Mouse (Mus musculus) adipocyte (in vitro differentiated cells): ENCODE measurements around the gene Crabp2.

ENCODE experiments used
- DNase-seq: peaks from one replicate; pipeline ENCODE4 v3.0.0-alpha.2; 2016; ENCODE audit warnings: low spot score

Gene Crabp2

DNA sequence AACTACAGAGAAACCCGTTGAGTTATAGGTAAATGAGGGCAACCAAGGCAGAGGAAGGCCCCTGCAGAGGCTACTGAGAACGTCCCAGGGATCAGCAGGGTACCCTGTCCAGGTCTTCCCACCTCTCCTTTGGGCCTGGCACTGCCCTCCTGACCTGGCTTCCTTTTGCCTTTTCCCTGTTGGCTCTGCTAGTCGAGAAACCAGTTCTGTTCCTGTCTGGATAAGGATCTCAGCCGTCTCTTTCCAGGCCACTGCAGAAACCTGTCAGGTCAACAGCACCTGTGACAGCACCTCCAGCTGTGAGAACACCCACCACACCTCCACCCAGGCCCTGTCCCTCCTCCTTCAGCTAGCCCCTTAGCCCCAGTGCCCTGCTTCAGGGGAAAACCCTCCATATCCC is 10.0 kb downstream of the Crabp2 start:
- no peak for DNase-seq

- no peak for DNase-seq
Measured at GRCm38 (mm10) chr3:87958967-87959366, 10.5 kb downstream of the Crabp2 start.

- no peak for DNase-seq
Measured at GRCm38 (mm10) chr3:87959371-87959770, 10.9 kb downstream of the Crabp2 start.

DNA sequence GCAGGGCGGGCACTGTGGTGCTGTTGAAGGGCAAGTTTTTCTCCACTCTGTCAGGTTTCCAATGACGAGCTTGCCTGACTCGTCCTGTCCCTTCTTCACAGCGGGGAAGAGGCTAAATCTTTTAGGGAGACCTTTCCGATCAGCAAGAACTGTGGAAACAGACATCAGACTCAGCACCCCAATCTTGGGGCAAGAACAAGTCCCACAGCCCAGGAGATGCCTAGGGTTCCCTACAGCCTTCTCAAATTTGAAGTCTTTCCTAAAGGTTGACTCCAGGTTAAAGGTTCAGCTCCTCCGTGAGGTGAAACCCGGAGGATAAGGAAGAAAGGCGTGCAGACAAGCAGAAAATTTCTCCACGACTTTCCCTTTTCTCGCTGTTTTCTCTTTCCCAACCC is 11.7 kb downstream of the Crabp2 start:
- DNase-seq: no peak

DNA sequence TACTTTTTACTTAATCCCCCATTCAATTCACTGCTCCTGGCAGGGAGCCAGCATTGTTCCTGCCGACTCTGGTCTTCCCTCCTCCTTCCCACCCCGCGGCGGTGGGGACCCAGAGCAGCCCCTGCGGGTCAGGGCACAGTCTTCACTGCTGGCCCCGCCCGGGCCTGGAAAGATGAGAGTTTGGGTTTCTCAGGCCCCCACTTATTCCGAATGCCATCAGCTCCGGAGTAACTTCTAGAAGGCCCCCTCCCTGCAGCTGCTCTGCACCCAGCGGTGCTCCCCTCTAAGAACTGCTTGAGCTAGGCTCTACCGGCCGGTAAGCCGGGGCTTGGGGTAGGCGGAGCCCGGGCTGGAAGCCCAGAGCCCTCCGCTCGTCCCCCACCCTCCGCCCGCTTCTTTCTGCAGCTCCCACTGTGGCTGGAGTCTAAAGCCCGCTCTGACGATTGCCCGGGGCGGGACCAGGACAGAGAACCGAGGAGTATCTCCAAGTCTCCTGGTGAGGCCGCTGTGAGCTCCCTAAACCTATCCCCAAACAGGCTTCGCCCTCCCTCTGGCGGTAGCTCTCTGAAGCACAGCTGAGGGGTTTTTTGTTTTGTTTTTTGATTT is 12.2 kb downstream of the Crabp2 start:
- DNase-seq: peak; percentile 91

DNA sequence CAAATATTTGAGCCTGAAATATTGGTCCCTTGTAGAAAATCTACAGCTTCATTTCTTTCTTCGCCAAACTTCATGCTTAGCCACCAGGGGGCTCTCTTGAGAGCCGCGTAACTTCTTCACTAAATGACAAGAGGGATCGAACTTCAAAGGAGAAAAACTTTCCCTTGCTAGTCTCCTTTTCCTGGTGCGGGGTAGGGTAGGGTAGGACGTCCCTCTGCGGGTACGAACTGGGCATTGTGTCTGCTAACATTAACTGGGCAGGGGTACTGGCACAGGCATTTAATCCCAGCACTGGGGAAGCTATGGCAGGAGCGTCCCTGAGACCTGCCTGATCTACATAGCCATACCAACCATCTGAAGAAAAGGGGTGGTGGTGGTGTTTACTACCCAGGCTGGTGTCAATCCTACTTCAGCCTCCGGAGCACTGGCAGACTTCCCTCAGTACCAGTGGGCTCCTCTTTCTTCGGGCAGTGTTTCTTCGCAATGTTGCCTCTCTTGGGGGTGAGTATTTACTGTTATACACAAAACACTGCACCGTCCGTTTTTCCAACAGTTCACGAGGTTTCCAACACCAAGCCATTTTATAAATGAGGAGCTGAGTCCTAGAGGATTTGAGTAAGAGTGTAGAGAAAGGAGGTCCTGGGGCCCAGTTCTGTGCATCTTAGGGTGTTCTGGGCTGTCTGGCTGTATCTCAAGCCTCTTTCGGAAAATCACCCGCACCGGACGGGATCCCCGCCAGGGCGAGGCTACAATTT is 21.9 kb downstream of the Crabp2 start:
- peak; percentile 76 for DNase-seq

DNA sequence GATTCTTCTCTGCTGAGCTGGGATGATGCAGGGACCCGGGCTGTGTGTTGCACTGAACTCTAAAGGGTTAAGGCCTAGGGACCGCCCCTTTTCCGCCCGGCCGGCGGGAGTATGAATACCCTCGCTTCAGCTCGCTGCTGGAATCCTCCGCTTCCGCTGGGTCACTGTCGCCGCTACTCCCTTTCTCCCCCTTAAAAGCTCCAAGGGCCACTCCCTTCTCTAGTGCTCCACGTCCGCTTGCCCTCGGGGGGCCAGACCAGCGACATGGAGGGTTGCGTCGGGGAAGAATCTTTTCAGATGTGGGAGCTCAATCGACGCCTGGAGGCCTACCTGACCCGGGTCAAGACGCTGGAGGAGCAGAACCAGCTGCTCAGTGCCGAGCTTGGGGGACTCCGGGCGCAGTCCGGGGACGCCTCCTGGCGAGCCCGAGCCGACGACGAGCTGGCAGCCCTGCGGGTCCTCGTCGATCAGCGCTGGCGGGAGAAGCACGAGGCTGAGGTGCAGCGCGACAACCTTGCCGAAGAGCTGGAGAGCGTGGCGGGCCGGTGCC is 22.5 kb downstream of the Crabp2 start, which contains the start of gene Nes:
TSS of gene Nes (plus strand) at position 140 of the 550 bp plus-strand sequence.
- DNase-seq: no peak

DNA sequence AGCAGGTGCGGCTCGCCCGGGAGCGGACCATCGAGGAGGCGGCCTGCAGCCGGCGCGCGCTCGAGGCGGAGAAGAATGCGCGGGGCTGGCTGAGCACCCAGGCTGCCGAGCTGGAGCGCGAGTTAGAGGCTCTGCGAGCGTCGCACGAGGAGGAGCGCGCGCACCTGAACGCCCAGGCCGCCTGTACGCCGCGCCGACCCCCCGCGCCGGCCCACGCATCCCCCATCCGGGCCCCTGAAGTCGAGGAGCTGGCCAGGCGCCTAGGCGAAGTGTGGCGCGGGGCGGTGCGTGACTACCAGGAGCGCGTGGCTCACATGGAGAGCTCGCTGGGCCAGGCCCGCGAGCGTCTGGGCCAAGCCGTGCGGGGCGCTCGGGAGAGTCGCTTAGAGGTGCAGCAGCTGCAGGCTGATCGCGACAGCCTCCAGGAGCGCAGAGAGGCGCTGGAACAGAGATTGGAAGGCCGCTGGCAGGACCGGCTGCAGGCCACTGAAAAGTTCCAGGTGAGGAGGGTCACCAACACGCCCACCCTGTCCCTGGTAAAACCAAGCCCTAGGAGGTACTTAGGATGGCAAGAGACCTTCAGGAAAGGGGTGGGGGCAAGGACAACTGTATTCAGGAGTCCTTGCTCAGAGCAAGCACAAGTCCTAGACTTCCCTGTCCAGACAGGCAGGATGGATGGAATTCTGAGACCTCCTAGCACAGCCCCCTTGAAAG is 23.2 kb downstream of the Crabp2 start:
- DNase-seq: no peak

- no peak for DNase-seq
Measured at GRCm38 (mm10) chr3:87972203-87972664, 23.8 kb downstream of the Crabp2 start.

DNA sequence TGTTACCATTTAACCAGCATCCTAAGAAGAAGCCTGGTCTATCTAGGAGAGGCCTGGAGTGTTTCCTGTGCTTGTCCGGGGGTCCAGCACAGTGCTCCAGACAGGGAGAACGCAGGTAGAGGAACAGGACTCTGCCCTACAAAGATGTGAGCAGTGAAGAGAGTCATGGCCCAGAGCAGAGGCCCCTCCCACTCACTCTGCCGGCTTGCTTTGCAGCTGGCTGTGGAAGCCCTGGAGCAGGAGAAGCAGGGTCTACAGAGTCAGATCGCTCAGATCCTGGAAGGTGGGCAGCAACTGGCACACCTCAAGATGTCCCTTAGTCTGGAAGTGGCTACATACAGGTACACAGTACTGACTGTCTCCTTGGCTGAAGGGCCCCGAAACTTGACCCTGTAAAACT is 24.3 kb downstream of the Crabp2 start:
- no peak for DNase-seq

DNA sequence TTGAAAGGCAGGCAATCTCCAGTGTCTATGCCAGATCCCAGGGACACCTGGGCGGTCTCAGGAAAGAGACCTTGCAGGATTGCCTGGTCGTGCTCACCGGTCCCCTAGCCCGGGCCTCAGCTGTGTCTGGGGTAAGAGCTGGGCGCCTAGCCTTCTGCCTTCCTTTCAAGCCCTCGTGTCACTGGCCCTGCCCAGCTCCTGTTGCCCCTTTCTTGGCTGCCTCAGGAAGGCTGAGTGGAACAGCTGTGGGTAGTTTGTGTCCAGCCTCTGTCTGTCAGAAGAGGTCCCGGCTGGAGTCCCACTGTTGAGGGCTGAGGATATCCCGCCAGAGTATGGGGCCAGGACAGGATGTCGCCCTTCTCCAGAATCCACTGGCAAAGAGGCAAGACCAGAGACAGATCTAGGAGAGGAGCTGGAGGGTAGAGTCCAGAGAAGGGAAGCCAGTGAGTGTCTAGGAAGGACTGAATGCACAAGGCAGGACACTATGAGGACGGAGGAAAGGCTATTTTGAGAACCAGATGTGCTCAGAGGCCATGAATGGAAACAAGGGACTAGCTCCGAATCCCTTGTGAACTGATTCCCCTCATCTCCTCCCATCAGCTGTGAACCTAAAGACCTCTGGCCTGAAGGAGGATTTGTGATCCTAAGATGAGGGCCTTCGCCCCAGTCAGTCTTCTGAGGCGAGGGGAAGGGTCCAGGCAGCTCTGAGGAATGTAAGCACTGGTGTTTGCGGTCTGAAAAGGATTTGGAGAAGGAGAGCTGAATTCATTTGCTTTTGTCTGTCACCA is 25.3 kb downstream of the Crabp2 start:
- DNase-seq: no peak

- no peak for DNase-seq
Measured at GRCm38 (mm10) chr3:87974381-87974987, 26.0 kb downstream of the Crabp2 start.

- no peak for DNase-seq
Measured at GRCm38 (mm10) chr3:87979493-87979892, 31.0 kb downstream of the Crabp2 start.

- DNase-seq: no peak
Measured at GRCm38 (mm10) chr3:87980085-87980484, 31.6 kb downstream of the Crabp2 start.

GRCm38 (mm10) chr3:87980728-87981127 is 32.3 kb downstream of the Crabp2 start:
- no peak for DNase-seq

GRCm38 (mm10) chr3:87981214-87981760 is 32.8 kb downstream of the Crabp2 start:
- DNase-seq: no peak

GRCm38 (mm10) chr3:87981894-87982835 is 33.7 kb downstream of the Crabp2 start:
- DNase-seq: peak; percentile 26

DNA sequence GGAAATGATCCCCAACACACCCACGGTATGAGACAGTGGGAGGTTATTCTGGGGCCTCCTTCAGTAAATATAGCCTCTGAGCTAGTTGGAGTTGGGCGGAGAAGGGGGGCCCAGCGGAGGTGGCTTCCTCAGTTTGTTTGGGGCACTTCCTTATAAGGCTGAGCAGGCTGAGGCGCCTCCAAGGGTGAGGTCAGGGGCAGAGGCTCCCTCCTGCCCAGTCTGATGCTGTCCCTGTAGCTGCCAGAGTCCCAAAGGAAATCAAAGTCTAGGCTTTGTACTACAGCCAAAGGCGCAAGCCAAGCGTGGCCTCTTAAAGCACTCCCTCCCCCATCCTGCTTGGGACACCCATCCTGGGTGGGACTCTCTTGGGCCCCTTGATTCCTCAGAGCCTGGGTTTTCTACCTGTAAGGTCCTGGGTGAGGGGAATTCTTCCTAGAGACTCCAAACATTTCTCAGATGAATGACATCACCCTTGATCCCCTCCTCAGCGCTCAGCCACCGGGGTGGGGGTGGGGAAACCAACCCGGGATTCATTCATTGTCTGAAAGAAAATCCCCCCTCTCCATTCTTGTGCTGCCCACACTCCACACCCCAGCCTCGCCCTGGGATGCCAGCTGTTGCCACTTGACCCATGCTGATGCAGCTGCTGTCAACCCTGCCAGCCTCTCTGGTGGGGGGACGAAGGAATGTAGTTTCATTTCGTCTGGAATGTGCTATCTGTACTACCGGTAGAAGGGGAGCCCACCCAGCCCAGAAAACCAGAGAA is 34.6 kb downstream of the Crabp2 start:
- DNase-seq: no peak

DNA sequence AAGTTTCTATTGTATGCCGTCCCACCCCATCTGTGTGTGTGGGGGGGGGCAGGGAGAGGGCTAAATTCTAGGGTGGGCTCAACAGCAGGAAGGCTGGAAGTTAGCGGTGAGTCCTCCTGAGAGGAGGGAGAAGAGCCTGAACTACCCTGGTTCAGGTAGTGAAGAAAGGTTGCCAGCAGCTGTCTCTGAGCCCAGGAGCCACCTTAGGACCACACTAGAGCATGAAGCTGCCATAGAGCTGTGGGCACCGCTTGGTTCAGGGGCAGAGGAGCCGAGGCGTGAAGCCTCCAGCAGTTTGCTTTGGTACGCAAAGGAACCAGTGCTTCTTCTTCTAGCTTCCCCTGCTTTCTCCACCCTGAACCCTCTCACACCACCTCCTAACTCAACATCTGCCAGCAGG is 35.2 kb downstream of the Crabp2 start:
- no peak for DNase-seq
